Mouse (Mus musculus) stomach, postnatal 0 days (tissue): Measurements from ENCODE around the gene Rgs17. TPM values are rescaled to one million over a fixed set of nuclear protein-coding genes. Genes with fewer than 3 reads are reported as not detected.

ENCODE experiments used
- ATAC-seq: fragments of 200-750 bp; cut with Nextera tagmentation; 2 replicates; pipeline ENCODE4 v1.8.0; 2017; ENCODE audit not compliant: low FRiP score, low TSS enrichment
- DNase-seq: peaks from one replicate; pipeline ENCODE4 v3.0.0-alpha.2; 2016; ENCODE audit warnings: low spot score
- H3K27ac ChIP-seq: fragments of 300-500 bp; sonication (generic); replicated peaks from 2 replicates; pipeline ENCODE4 v1.5.1; 2014; ENCODE audit warnings: mild to moderate bottlenecking, control low read depth
- H3K27me3 ChIP-seq: fragments of 300-500 bp; sonication (generic); 2 replicates; pipeline ENCODE4 v1.6.1; 2014; ENCODE audit warnings: low read length; ENCODE audit not compliant: control insufficient read depth, insufficient read depth
- H3K36me3 ChIP-seq: fragments of 300-500 bp; sonication (generic); 2 replicates; pipeline ENCODE4 v1.6.1; 2014; ENCODE audit warnings: low read length, mixed read lengths; ENCODE audit not compliant: control insufficient read depth, insufficient read depth
- H3K4me1 ChIP-seq: fragments of 300-500 bp; sonication (generic); replicated peaks from 2 replicates; pipeline ENCODE4 v1.6.1; 2014; ENCODE audit warnings: antibody characterized with exemption; ENCODE audit not compliant: control insufficient read depth, insufficient read depth
- H3K4me2 ChIP-seq: fragments of 300-500 bp; sonication (generic); replicated peaks from 2 replicates; pipeline ENCODE4 v1.6.1; 2014; ENCODE audit warnings: low read depth, mild to moderate bottlenecking, control low read depth, moderate library complexity
- H3K4me3 ChIP-seq: fragments of 300-500 bp; sonication (generic); 2 replicates; pipeline ENCODE4 v1.5.1; 2014; ENCODE audit warnings: low read depth, low read length, control low read depth
- H3K9ac ChIP-seq: fragments of 300-500 bp; sonication (generic); 2 replicates; pipeline ENCODE4 v1.6.1; 2014; ENCODE audit warnings: mild to moderate bottlenecking, low read length, control low read depth, mixed read lengths
- H3K9me3 ChIP-seq: fragments of 300-500 bp; sonication (generic); 2 replicates; pipeline ENCODE4 v1.6.1; 2016; ENCODE audit warnings: low read length; ENCODE audit not compliant: control insufficient read depth
- CTCF ChIP-seq: IDR thresholded peaks from 2 replicates; pipeline ENCODE4 v1.5.1; 2016; ENCODE audit warnings: antibody characterized with exemption, low read depth, mild to moderate bottlenecking, moderate library complexity
- EP300 ChIP-seq: optimal IDR thresholded peaks from 2 replicates; pipeline ENCODE3; 2016; ENCODE audit warnings: antibody characterized with exemption
- WGBS: fragments of 180-500 bp; shearing (Covaris S2); extraction: QIAGEN DNeasy Blood & Tissue Kit; methylation state at CpG from one replicate; pipeline ENCODE4 v1.1.7; 2014; 5-methylcytosine and 5-hydroxymethylcytosine counted together
- polyA plus RNA-seq: library from polyadenylated mRNA; unstranded; fragments of >200 nt; fragmentation: Nextera tagmentation; extraction: Ambion mirVana; gene quantifications from 2 replicates; pipeline ENCODE4 v1.2.1, GENCODE M21; 2015

Gene Rgs17
- polyA plus RNA-seq, 1 experiment from 2014 or later, result 2.3 TPM

DNA sequence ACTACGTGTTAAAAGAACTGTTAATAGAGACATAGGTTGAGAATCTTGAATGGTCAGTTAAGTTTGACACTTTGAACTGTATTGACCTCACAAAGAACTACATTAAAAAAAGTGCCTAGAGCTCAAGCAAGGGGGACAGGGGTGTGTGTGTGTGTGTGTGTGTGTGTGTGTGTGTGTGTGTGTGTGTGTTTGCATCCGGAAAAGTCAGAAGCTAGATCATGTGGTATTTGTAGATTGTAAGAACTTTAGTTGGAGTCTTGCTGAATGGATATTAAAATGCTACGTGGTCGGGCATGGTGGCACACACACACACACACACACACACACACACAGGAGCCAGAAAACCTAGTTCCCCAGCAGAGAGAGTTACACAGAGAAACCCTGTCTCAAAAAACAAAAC is 115.2 kb downstream of the Rgs17 start:
- Histone ChIP-seq H3K4me2 (no peak overlapping the region), H3K9ac (no peak overlapping the region), H3K4me3 (no peak overlapping the region), H3K4me1 (0 out of 2 replicates have a peak, but pooled peaks cover 4% of the 10 kb centered on the region), H3K27me3 (no peaks in the 10 kb centered on the region), H3K9me3 (no peaks in the 10 kb centered on the region), H3K27ac (peak overlapping the region; percentile 79), H3K36me3 (no peaks in the 10 kb centered on the region)
- DNase-seq, result no peak
- TF ChIP-seq CTCF (no peak), EP300 (no peak)
- WGBS, result 40% methylated on average over 4 of the region's 4 CpGs
- no peak for ATAC-seq

DNA sequence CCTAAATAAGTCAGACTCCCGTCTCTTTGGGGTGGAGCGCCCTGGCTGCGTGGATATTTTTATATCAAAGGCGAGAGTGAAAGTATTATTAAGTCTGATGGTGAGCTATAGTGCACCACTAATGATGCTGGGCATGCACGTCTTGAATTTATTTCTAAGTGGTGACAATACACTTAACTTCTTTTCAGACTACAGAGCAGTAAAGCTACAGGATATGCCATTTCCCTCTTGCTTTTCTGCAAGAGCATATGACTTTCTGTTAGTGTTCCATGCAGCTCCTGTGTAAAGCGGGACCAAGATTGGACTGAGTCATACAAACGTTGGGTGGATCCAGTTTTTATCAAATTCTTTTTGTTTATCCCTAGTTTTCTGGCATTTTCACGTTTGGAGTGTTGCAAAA is 115.8 kb downstream of the Rgs17 start:
- Histone ChIP-seq H3K27ac (peak overlapping the region; percentile 79), H3K4me3 (peak overlapping the region; percentile 73), H3K4me1 (0 out of 2 replicates have a peak, but pooled peaks cover 4% of the 10 kb centered on the region), H3K4me2 (peak overlapping the region; percentile 59), H3K27me3 (no peaks in the 10 kb centered on the region), H3K9me3 (no peaks in the 10 kb centered on the region), H3K36me3 (no peaks in the 10 kb centered on the region), H3K9ac (peak overlapping the region; percentile 49)
- no peak for ATAC-seq
- TF ChIP-seq CTCF (no peak), EP300 (no peak)
- 3% methylated on average over 8 of the region's 8 CpGs for WGBS
- no peak for DNase-seq

DNA sequence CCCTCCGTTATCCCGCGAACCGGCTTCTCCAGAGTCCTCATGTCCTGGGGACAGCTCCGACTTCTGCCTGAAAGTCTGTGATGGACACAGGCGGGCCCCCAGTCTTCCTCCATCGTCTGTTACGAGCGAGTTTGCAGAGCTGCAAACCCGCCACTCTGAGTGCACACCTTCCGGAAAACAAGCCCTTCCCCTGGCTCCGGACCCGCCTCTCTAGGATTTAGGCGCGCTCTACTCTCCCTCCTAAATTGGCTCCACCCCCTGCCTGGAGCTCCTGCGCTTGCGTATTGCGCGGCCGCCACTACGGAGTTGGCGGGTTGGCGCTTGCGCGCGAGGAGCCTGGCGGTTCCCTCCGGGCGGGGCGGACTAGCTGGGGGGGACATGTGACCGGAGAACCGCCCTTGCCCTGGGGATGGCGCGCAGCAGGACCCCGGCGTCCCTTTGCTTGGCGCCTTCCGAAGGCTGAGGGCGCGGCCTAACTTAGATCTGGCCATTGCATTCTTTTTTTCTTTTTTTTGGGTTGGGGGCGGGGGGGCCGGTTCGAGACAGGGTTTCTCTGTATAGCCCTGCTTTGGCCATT is 116.4 kb downstream of the Rgs17 start:
- ATAC-seq (peak; percentile 94), DNase-seq (peak; percentile 98)
- no peaks in the 10 kb centered on the region for H3K27me3 ChIP-seq
- no peaks in the 10 kb centered on the region for H3K9me3 ChIP-seq
- H3K4me3 ChIP-seq, result peak overlapping the region; percentile 73
- under 1% methylated on average over 42 of the region's 43 CpGs for WGBS
- H3K9ac ChIP-seq, result peak overlapping the region; percentile 58
- no peaks in the 10 kb centered on the region for H3K36me3 ChIP-seq
- 0 out of 2 replicates have a peak, but pooled peaks cover 4% of the 10 kb centered on the region for H3K4me1 ChIP-seq
- H3K4me2 ChIP-seq, result peak overlapping the region; percentile 59
- TF ChIP-seq CTCF (no peak), EP300 (no peak)
- H3K27ac ChIP-seq, result peak overlapping the region; percentile 84

DNA sequence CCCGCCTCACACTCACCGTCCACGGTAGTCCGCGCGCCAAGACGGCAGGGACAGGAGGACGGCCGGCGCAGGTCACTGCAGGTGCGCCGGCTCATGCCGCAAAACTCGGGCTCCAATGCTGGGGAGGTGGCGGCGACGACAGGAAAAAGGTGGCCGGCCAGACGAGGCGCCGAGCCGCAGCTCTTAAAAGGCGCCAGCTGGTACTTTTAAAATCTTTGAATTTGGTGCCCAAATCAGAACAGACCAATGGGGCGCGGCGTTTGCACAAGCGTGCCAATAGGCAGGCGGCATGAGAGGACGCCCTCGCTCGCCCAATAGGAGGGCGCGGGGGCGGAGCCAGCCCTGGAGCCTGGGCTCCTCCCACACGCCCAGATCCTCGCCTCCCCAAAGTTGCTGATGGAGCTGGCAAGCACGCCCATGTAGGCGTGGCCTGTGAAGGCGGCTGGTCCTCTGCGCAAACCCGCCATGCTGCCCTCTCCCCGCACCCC is 116.9 kb downstream of the Rgs17 start, which contains the start of gene Fbxo5:
Gene Fbxo5, minus strand, starts transcription at position 358 of the 488 bp plus-strand sequence.
- peak; percentile 95 for ATAC-seq
- under 1% methylated on average over 42 of the region's 42 CpGs for WGBS
- TF ChIP-seq CTCF, result no peak; the same call in 1 of the 2 replicates
- no peak for TF ChIP-seq EP300
- H3K4me3 ChIP-seq, result peak within 1 kb of the TSS; percentile 73
- peak; percentile 98 for DNase-seq
- H3K27ac ChIP-seq, result peak within 1 kb of the TSS; percentile 84
- H3K27me3 ChIP-seq, result no peaks in the 10 kb centered on the region
- H3K36me3 ChIP-seq, result no peaks in the 10 kb centered on the region
- peak within 1 kb of the TSS; percentile 63 for H3K9ac ChIP-seq
- 0 out of 2 replicates have a peak, but pooled peaks cover 4% of the 10 kb centered on the region for H3K4me1 ChIP-seq
- peak within 1 kb of the TSS; percentile 97 for H3K4me2 ChIP-seq
- H3K9me3 ChIP-seq, result no peaks in the 10 kb centered on the region

DNA sequence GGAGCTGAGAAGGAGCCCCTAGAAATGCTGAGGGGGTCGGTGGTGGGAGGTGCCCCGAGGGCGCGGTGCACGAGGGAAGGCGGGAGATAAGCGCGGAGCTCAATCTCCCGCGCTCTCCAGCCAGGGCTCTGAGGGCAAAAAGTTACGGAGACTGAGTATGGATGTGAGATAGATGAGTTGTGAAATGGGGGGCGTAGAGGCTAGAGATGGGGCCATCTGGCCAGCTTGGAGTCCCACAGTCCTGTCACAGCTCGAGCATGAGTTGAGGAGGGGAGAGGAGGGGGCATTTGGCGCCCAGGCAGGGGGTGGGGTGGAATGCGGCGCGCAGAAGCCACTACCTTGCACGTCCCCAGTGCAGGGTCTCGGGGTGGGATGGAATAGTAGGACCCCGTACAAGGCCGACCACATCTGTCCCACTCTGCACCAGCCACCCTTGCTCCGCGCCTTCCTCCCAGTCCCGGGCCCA is 117.5 kb downstream of the Rgs17 start:
- TF ChIP-seq CTCF, result no peak
- no peak for TF ChIP-seq EP300
- H3K4me3 ChIP-seq, result peak overlapping the region; percentile 73
- H3K36me3 ChIP-seq, result peaks cover 4% of the 10 kb centered on the region; the same call in 1 of the 2 replicates
- no peaks in the 10 kb centered on the region for H3K27me3 ChIP-seq
- H3K27ac ChIP-seq, result peak overlapping the region; percentile 35; the same call in 1 of the 2 replicates
- H3K4me1 ChIP-seq, result 0 out of 2 replicates have a peak, but pooled peaks cover 4% of the 10 kb centered on the region
- DNase-seq, result no peak
- peak; percentile 3; the same call in 1 of the 2 replicates for ATAC-seq
- 0% methylated on average over 24 of the region's 24 CpGs for WGBS
- H3K9me3 ChIP-seq, result no peaks in the 10 kb centered on the region
- peak overlapping the region; percentile 63 for H3K9ac ChIP-seq
- peak overlapping the region; percentile 97 for H3K4me2 ChIP-seq

DNA sequence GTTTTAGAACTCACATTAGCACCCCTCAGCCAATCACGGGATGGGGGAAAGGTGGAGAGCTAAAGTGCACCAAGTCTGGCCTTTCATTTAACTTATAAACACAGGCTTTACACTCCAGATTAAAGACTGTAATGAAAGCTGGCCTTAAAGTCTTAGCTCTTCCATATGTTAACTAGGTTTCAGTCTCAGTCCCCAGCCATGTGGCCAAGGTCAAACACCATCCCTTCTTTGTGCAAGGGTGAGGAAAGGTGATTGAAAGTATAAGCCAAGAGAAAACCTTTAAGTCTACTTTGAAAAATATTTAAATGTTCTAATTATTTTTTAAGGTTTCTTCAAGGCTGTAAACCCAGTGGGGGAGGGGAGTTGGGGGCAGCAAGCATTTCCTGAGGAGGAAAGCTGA is 118.5 kb downstream of the Rgs17 start:
- H3K4me2 ChIP-seq, result peak overlapping the region; percentile 29

More for the DNA sequence above, 118.5 kb downstream of the Rgs17 start:
- H3K27ac ChIP-seq, result no peak overlapping the region
- no peak for TF ChIP-seq EP300
- TF ChIP-seq CTCF, result no peak
- WGBS, result 3% methylated on average over 1 of the region's 1 CpGs
- ATAC-seq, result no peak
- H3K36me3 ChIP-seq, result peaks cover 6% of the 10 kb centered on the region; the same call in 1 of the 2 replicates
- no peaks in the 10 kb centered on the region for H3K27me3 ChIP-seq
- no peak for DNase-seq
- 0 out of 2 replicates have a peak, but pooled peaks cover 4% of the 10 kb centered on the region for H3K4me1 ChIP-seq
- H3K9ac ChIP-seq, result no peak overlapping the region
- peak overlapping the region; percentile 73 for H3K4me3 ChIP-seq
- H3K9me3 ChIP-seq, result no peaks in the 10 kb centered on the region
